Mouse (Mus musculus): ENCODE data around the gene Adm. TPM values are rescaled to one million over a fixed set of nuclear protein-coding genes. Genes with fewer than 3 reads are reported as not detected.

Gene Adm
- polyA plus RNA-seq (2021; fragmentation: Nextera tagmentation), result 3.9 and 5.2 TPM in 2 replicates
- long read RNA-seq, experiment 1, transcript Adm-201 (4 exons, 1,390 nt), result major isoform, 8 of 9 reads
- long read RNA-seq, experiment 1, partial matches to known transcripts, result 1 of 9 reads
- long read RNA-seq, experiment 1, other reads (novel, unspliced or antisense), result 0 of 9 reads
- long read RNA-seq, experiment 2, partial matches to known transcripts, result 2 of 3 reads
- long read RNA-seq, experiment 2, other reads (novel, unspliced or antisense), result 0 of 3 reads

DNA sequence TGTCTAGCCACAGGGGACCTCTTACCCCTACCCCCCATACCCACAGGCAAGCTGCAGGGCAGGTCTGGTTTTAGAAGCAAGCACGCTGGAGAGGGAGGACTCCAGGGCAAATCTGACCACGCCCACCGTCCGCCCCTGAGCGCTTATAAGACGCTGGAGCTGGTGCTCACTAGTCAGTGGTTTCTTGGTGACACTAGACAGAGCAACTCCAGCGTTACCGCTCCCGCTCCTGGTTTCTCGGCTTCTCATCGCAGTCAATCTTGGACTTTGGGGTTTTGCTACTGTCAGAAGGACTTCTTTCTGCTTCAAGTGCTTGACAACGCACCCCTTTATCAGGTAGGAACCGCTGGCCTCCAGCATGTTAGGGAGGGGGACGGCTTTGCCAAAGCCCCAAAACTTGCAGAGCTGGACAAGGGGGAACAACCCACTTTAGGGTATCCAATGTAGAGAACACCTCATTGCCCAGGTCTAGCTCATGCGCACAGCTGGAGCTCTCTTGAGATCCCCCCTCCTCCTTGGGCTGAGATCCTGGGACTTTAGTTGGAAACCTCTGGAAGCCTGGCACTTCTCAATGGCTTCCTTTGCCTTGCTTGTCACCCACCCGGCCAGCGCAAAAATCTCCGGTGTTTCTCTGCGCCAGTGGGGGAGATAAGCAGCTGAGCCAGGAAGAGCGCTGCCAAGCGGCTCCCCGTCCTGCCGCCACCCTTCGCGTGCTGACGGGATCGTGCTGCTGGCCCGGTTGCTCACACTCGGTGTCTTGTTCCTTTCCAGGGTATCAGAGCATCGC lies at the start of gene Adm:
Gene Adm (plus strand): TSS at position 176 of the 787 bp plus-strand sequence.

DNA sequence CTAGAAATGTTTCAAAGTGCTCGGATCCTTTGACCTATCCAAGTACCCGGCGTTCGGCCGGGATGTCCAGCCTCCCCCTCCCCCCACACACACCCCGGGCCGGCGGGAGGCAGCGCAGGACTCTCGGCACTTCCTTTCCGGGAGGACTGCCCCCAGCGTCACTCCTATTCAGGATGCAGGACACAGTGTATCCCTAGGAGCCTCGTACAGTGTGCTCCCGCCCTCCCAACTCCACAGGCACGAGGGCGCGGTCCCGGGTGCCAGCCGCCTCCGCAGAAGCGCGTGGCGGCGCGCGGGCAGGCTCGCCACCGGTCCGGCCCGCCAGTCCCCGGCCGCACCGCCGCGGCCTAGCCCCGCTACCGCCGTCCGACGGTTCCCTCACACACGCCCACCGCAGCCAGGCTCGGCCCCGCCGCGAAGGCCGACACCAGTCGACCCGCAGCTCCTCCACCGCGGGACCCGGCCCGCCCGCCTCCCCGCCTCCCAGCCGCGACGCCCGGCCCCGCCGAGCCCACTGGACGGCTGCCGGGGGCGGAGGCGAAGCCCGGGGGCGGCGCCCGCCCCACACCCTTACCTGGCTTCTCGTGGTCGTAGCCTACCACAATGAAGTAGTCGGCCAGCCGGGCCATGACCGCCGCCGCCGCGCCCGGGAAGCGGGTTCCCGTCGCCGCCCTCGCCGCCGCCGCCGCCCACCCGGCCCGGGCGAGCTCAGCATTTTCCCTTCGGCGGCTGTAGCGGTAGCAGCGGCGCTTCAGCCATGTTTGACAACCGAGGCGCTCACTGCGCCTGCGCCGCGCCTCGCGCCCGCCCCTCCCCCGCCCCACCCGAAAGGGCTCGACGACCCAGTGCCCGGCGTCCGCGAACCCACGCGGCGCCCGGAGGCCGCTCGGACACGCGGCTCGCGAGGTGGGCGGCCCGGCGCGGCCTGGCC lies 13.1 kb upstream of the Adm start, which contains the start of gene Sbf2:
Gene Sbf2 (minus strand): TSS at position 790 of the 931 bp plus-strand sequence.

Other genes starting within 250 kb of the Adm start
- gene Sbf2, start 12.7 kb upstream of the Adm start, polyA plus RNA-seq (2021; fragmentation: Nextera tagmentation), result 3.1 and 10.2 TPM in 2 replicates
- 8.5 and 8.8 TPM in 2 replicates for gene Ampd3, start 140.5 kb downstream of the Adm start, polyA plus RNA-seq (2021; fragmentation: Nextera tagmentation)
- gene Rnf141, start 216.8 kb downstream of the Adm start, polyA plus RNA-seq (2021; fragmentation: Nextera tagmentation), result 172 and 182 TPM in 2 replicates
- 0.17 and 0.75 TPM in 2 replicates for gene Lyve1, start 235.6 kb downstream of the Adm start, polyA plus RNA-seq (2021; fragmentation: Nextera tagmentation)